Mouse (Mus musculus): Measurements from ENCODE around the gene 4930505A04Rik.
"Not testable (repeated sequence)": the region's sequence is repeated elsewhere in the genome, so short reads cannot be mapped to it uniquely, and the experiment has no call there.

The 4930505A04Rik gene

GRCm38 (mm10) chr11:30471751-30472593, at the start of gene 4930505A04Rik:
TSS of gene 4930505A04Rik (minus strand) at chr11:30471827.
- peak; percentile 82 for DNase-seq

GRCm38 (mm10) chr11:30517133-30517532, 45.5 kb upstream of the 4930505A04Rik start:
- DNase-seq, result no peak

GRCm38 (mm10) chr11:30508178-30508577, 36.6 kb upstream of the 4930505A04Rik start:
- no peak for DNase-seq

- no peak for DNase-seq
Measured at GRCm38 (mm10) chr11:30498738-30499355, 27.2 kb upstream of the 4930505A04Rik start.

- no peak for DNase-seq
Measured at GRCm38 (mm10) chr11:30497151-30497550, 25.5 kb upstream of the 4930505A04Rik start.

GRCm38 (mm10) chr11:30491515-30492260, 20.1 kb upstream of the 4930505A04Rik start:
- no peak for DNase-seq

- no peak for DNase-seq
Measured at GRCm38 (mm10) chr11:30488183-30488582, 16.6 kb upstream of the 4930505A04Rik start.

- no peak for DNase-seq
Measured at GRCm38 (mm10) chr11:30483286-30483685, 11.7 kb upstream of the 4930505A04Rik start.

- DNase-seq, result no peak
Measured at GRCm38 (mm10) chr11:30471187-30471586, 440 bp downstream of the 4930505A04Rik start.

GRCm38 (mm10) chr11:30454331-30454730, 17.3 kb downstream of the 4930505A04Rik start:
- DNase-seq, result no peak

GRCm38 (mm10) chr11:30448126-30448525, 23.5 kb downstream of the 4930505A04Rik start:
- no peak for DNase-seq

GRCm38 (mm10) chr11:30447561-30447960, 24.1 kb downstream of the 4930505A04Rik start:
- DNase-seq, result no peak

- DNase-seq, result not testable (repeated sequence)
Measured at GRCm38 (mm10) chr11:30444192-30444905, 27.3 kb downstream of the 4930505A04Rik start.

- no peak for DNase-seq
Measured at GRCm38 (mm10) chr11:30443746-30444145, 27.9 kb downstream of the 4930505A04Rik start.

GRCm38 (mm10) chr11:30433256-30433950, 38.2 kb downstream of the 4930505A04Rik start:
- no peak for DNase-seq

- peak; percentile 63 for DNase-seq
Measured at GRCm38 (mm10) chr11:30405581-30405980, 66.0 kb downstream of the 4930505A04Rik start.

- no peak for DNase-seq
Measured at GRCm38 (mm10) chr11:30404619-30405200, 66.9 kb downstream of the 4930505A04Rik start.

GRCm38 (mm10) chr11:30394351-30394750, 77.3 kb downstream of the 4930505A04Rik start:
- no peak for DNase-seq

- DNase-seq, result no peak
Measured at GRCm38 (mm10) chr11:30383076-30383475, 88.6 kb downstream of the 4930505A04Rik start.
